Mouse (Mus musculus) intestine, embryonic 16.5 days (tissue): ENCODE results near the gene Rusc1. TPM values are rescaled to one million over a fixed set of nuclear protein-coding genes. Genes with fewer than 3 reads are reported as not detected.

Source experiments
- ATAC-seq: fragments of 200-750 bp; cut with Nextera tagmentation; 2 replicates; pipeline ENCODE4 v1.8.0; 2017; ENCODE audit warnings: moderate TSS enrichment, moderate library complexity
- H3K27ac ChIP-seq: fragments of 300-500 bp; sonication (generic); 2 replicates; pipeline ENCODE4 v1.5.1; 2014; ENCODE audit warnings: mild to moderate bottlenecking, low read length
- H3K27me3 ChIP-seq: fragments of 300-500 bp; sonication (generic); replicated peaks from 2 replicates; pipeline ENCODE4 v1.6.1; 2014; ENCODE audit warnings: low read length, control low read depth, mixed read lengths; ENCODE audit not compliant: control insufficient read depth, insufficient read depth
- H3K36me3 ChIP-seq: fragments of 300-500 bp; sonication (generic); 2 replicates; pipeline ENCODE4 v1.6.1; 2014; ENCODE audit warnings: low read length, control low read depth; ENCODE audit not compliant: control insufficient read depth, insufficient read depth
- H3K4me1 ChIP-seq: fragments of 300-500 bp; sonication (generic); 2 replicates; pipeline ENCODE4 v1.6.1; 2014; ENCODE audit warnings: low read length, control low read depth, mixed read lengths; ENCODE audit not compliant: control insufficient read depth, insufficient read depth
- H3K4me2 ChIP-seq: fragments of 300-500 bp; sonication (generic); 2 replicates; pipeline ENCODE4 v1.6.1; 2014; ENCODE audit warnings: low read depth, low read length, control low read depth
- H3K4me3 ChIP-seq: fragments of 300-500 bp; sonication (generic); 2 replicates; pipeline ENCODE4 v1.5.1; 2014; ENCODE audit warnings: mild to moderate bottlenecking, low read length
- H3K9ac ChIP-seq: fragments of 300-500 bp; sonication (generic); 2 replicates; pipeline ENCODE4 v1.6.1; 2014; ENCODE audit warnings: low read depth, low read length
- H3K9me3 ChIP-seq: fragments of 300-500 bp; sonication (generic); 2 replicates; pipeline ENCODE4 v1.6.1; 2016; ENCODE audit warnings: low read length, control low read depth; ENCODE audit not compliant: control insufficient read depth
- WGBS: fragments of 180-500 bp; shearing (Covaris S2); extraction: QIAGEN DNeasy Blood & Tissue Kit; methylation state at CpG from one replicate; pipeline ENCODE4 v1.1.7; 2014; 5-methylcytosine and 5-hydroxymethylcytosine counted together
- polyA plus RNA-seq: library from polyadenylated mRNA; unstranded; fragments of >200 nt; fragmentation: Nextera tagmentation; extraction: Ambion mirVana; gene quantifications from 2 replicates; pipeline ENCODE4 v1.2.1, GENCODE M21; 2015

Rusc1 gene
- polyA plus RNA-seq, 1 experiment from 2014 or later, result 31.0 TPM

GRCm38 (mm10) chr3:89124241-89124640 lies 31.1 kb upstream of the Rusc1 start:
- no peaks in the 10 kb centered on the region for H3K36me3 ChIP-seq
- no peaks in the 10 kb centered on the region for H3K9me3 ChIP-seq
- 70% methylated on average over 3 of the region's 3 CpGs for WGBS
- no peak overlapping the region for H3K4me2 ChIP-seq
- no peaks in the 10 kb centered on the region for H3K27me3 ChIP-seq
- H3K4me3 ChIP-seq, result no peak overlapping the region
- no peak overlapping the region for H3K9ac ChIP-seq
- ATAC-seq, result no peak
- no peaks in the 10 kb centered on the region for H3K4me1 ChIP-seq
- H3K27ac ChIP-seq, result no peak overlapping the region

DNA sequence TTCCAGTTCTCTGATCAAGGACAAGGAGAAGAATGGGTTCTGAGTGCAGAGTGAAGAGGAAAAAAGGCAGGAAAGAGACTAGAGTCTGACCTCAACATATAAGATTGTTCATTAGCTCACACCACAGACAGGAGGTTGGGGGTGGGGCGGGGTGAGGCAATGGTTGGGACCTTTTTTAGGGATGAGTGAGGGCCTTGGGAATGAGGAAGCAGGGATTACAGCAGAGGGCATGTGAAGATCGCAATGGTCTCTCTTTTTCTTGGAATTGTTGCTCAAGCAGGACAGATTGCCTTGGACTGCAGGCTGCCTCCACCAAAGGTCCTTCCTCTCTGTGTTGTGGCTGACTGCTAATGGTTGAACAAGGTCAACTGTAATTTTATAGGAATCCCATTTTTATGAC lies 30.2 kb upstream of the Rusc1 start:
- Histone ChIP-seq H3K4me2 (no peak overlapping the region), H3K9ac (no peak overlapping the region), H3K27me3 (no peaks in the 10 kb centered on the region), H3K4me3 (no peak overlapping the region), H3K4me1 (no peaks in the 10 kb centered on the region), H3K36me3 (no peaks in the 10 kb centered on the region), H3K9me3 (no peaks in the 10 kb centered on the region), H3K27ac (no peak overlapping the region)
- 73% methylated on average over 2 of the region's 2 CpGs for WGBS
- ATAC-seq, result no peak

DNA sequence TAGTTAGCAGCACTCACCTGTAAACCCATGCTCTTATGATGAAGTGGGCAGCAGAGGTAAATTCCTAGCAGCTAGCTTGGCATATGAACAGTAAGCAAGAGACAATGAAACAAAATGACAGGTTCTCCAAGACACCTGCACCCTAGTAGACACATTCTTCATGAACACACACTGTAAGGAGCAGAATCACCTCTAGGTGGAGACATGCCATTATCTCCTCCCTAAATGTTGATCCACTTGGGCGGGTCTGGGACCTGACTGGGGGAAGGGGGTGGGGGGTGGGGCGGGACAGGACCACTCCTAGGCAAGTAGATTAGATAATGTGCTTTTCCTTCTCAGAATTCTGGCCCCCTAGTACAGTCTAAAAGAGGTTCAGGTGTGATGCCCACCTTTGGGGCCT lies 22.4 kb upstream of the Rusc1 start:
- WGBS, result 10% methylated on average over 2 of the region's 2 CpGs
- Histone ChIP-seq H3K9me3 (no peaks in the 10 kb centered on the region), H3K27ac (no peak overlapping the region), H3K36me3 (no peaks in the 10 kb centered on the region), H3K4me1 (no peaks in the 10 kb centered on the region), H3K9ac (no peak overlapping the region), H3K4me3 (no peak overlapping the region), H3K4me2 (no peak overlapping the region), H3K27me3 (no peaks in the 10 kb centered on the region)
- peak; percentile 45; the same call in 1 of the 2 replicates for ATAC-seq

DNA sequence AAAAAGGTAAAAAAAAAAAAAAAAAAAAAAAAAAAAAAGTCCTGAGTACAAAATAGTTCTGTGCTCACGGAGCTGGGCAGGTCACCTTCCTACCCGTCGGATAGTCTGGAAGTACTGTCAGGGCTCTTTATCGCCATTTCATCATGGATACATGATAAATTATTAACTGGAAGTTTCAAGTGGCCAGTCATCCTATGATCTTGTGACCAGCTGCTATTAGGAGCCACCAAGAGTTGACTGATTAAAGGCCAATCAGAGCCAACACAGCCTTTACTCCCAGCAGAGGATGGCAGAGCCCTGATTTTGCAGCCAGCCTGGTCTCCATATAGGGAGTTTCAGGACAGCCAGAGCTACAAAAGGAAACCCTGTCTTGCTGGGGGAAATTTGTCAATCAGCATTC lies 19.9 kb upstream of the Rusc1 start:
- Histone ChIP-seq H3K4me2 (no peak overlapping the region), H3K27ac (peak overlapping the region; percentile 77), H3K9me3 (no peaks in the 10 kb centered on the region), H3K27me3 (no peaks in the 10 kb centered on the region), H3K4me3 (no peak overlapping the region), H3K36me3 (no peaks in the 10 kb centered on the region), H3K9ac (no peak overlapping the region), H3K4me1 (no peaks in the 10 kb centered on the region)
- peak; percentile 91 for ATAC-seq
- 62% methylated on average over 4 of the region's 4 CpGs for WGBS

- WGBS, result 56% methylated on average over 1 of the region's 1 CpGs
- H3K9me3 ChIP-seq, result no peaks in the 10 kb centered on the region
- no peak overlapping the region for H3K9ac ChIP-seq
- ATAC-seq, result no peak
- no peaks in the 10 kb centered on the region for H3K27me3 ChIP-seq
- H3K4me1 ChIP-seq, result 0 out of 2 replicates have a peak, but pooled peaks cover 2% of the 10 kb centered on the region
- H3K36me3 ChIP-seq, result no peaks in the 10 kb centered on the region
- H3K4me3 ChIP-seq, result no peak overlapping the region
- no peak overlapping the region for H3K27ac ChIP-seq
- no peak overlapping the region for H3K4me2 ChIP-seq
These were observed 15.0 kb upstream of the Rusc1 start for GRCm38 (mm10) chr3:89108146-89108545.

DNA sequence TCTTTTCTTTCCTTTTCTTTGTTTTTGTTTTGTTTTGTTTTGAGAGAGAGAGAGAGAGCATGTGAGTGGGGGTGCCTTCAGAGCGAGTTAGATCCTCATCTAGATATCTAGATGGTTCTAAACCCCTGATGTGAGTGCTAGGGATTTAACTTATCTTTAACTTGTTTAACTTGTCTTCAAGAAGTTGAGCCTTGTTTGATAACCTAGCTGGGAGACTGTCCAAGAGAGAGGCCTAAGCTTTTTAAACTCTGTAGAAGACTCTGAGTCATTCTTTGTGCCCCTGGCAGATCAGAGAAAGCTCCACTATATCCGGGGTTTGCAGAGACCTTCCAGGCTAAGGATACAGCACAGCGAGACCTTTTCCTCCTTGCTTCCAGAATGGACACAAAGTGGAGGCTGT lies 14.4 kb upstream of the Rusc1 start:
- H3K36me3 ChIP-seq, result no peaks in the 10 kb centered on the region
- 0 out of 2 replicates have a peak, but pooled peaks cover 6% of the 10 kb centered on the region for H3K4me1 ChIP-seq
- no peaks in the 10 kb centered on the region for H3K27me3 ChIP-seq
- H3K27ac ChIP-seq, result 0 out of 2 replicates have a peak overlapping the region, but pooled peaks have one; percentile 16
- no peak overlapping the region for H3K9ac ChIP-seq
- H3K4me2 ChIP-seq, result no peak overlapping the region
- 47% methylated on average over 3 of the region's 3 CpGs for WGBS
- H3K9me3 ChIP-seq, result no peaks in the 10 kb centered on the region
- no peak overlapping the region for H3K4me3 ChIP-seq
- ATAC-seq, result no peak

GRCm38 (mm10) chr3:89106881-89107280 lies 13.8 kb upstream of the Rusc1 start:
- no peak overlapping the region for H3K27ac ChIP-seq
- no peaks in the 10 kb centered on the region for H3K27me3 ChIP-seq
- H3K4me3 ChIP-seq, result no peak overlapping the region
- no peak overlapping the region for H3K9ac ChIP-seq
- H3K4me2 ChIP-seq, result no peak overlapping the region
- H3K36me3 ChIP-seq, result no peaks in the 10 kb centered on the region
- ATAC-seq, result no peak
- 0 out of 2 replicates have a peak, but pooled peaks cover 6% of the 10 kb centered on the region for H3K4me1 ChIP-seq
- no peaks in the 10 kb centered on the region for H3K9me3 ChIP-seq

- H3K9me3 ChIP-seq, result no peaks in the 10 kb centered on the region
- H3K27me3 ChIP-seq, result no peaks in the 10 kb centered on the region
- no peak overlapping the region for H3K4me3 ChIP-seq
- no peak for ATAC-seq
- H3K27ac ChIP-seq, result peak overlapping the region; percentile 85
- H3K36me3 ChIP-seq, result peaks cover 9% of the 10 kb centered on the region; the same call in 1 of the 2 replicates
- no peak overlapping the region for H3K9ac ChIP-seq
- H3K4me2 ChIP-seq, result no peak overlapping the region
- 58% methylated on average over 4 of the region's 4 CpGs for WGBS
- H3K4me1 ChIP-seq, result peaks cover 30% of the 10 kb centered on the region
These were observed 10.1 kb upstream of the Rusc1 start for GRCm38 (mm10) chr3:89103291-89103595.

GRCm38 (mm10) chr3:89102495-89103290 lies 9.6 kb upstream of the Rusc1 start:
- peaks cover 30% of the 10 kb centered on the region for H3K4me1 ChIP-seq
- H3K36me3 ChIP-seq, result peaks cover 13% of the 10 kb centered on the region
- H3K27ac ChIP-seq, result peak overlapping the region; percentile 85
- H3K4me2 ChIP-seq, result peak overlapping the region; percentile 56
- WGBS, result 55% methylated on average over 12 of the region's 12 CpGs
- no peak overlapping the region; the same call in 1 of the 2 replicates for H3K9ac ChIP-seq
- no peak for ATAC-seq
- no peaks in the 10 kb centered on the region for H3K27me3 ChIP-seq
- H3K4me3 ChIP-seq, result peak overlapping the region; percentile 81
- H3K9me3 ChIP-seq, result no peaks in the 10 kb centered on the region
